Mouse (Mus musculus) liver, embryonic 15.5 days (tissue): Measurements from ENCODE around the gene Kif13a. TPM values are rescaled to one million over a fixed set of nuclear protein-coding genes. Genes with fewer than 3 reads are reported as not detected.

Experiments used
- ATAC-seq: fragments of 200-750 bp; cut with Nextera tagmentation; 2 replicates; pipeline ENCODE4 v1.8.0; 2017; ENCODE audit warnings: moderate number of reproducible peaks, mild to moderate bottlenecking, moderate library complexity; ENCODE audit not compliant: insufficient read depth
- H3K27ac ChIP-seq: fragments of 300-500 bp; sonication (generic); replicated peaks from 2 replicates; pipeline ENCODE4 v1.5.1; 2015; ENCODE audit warnings: mild to moderate bottlenecking, inconsistent platforms
- H3K27me3 ChIP-seq: fragments of 300-500 bp; sonication (generic); 2 replicates; pipeline ENCODE4 v1.6.1; 2015; ENCODE audit warnings: mild to moderate bottlenecking, inconsistent platforms
- H3K36me3 ChIP-seq: fragments of 300-500 bp; sonication (generic); replicated peaks from 2 replicates; pipeline ENCODE4 v1.6.1; 2015; ENCODE audit warnings: moderate library complexity, mild to moderate bottlenecking, inconsistent platforms
- H3K4me1 ChIP-seq: fragments of 300-500 bp; sonication (generic); replicated peaks from 2 replicates; pipeline ENCODE4 v1.6.1; 2015; ENCODE audit warnings: inconsistent platforms
- H3K4me2 ChIP-seq: fragments of 300-500 bp; sonication (generic); 2 replicates; pipeline ENCODE4 v1.6.1; 2015; ENCODE audit warnings: moderate library complexity, mild to moderate bottlenecking, inconsistent platforms
- H3K4me3 ChIP-seq: fragments of 300-500 bp; sonication (generic); replicated peaks from 2 replicates; pipeline ENCODE4 v1.5.1; 2015; ENCODE audit warnings: mild to moderate bottlenecking, inconsistent platforms
- H3K9ac ChIP-seq: fragments of 300-500 bp; sonication (generic); 2 replicates; pipeline ENCODE4 v1.6.1; 2015; ENCODE audit warnings: moderate library complexity, mild to moderate bottlenecking, inconsistent platforms
- H3K9me3 ChIP-seq: fragments of 300-500 bp; sonication (generic); replicated peaks from 2 replicates; pipeline ENCODE4 v1.6.1; 2016; ENCODE audit warnings: inconsistent platforms
- WGBS: fragments of 180-500 bp; shearing (Covaris S2); methylation state at CpG from one replicate; pipeline ENCODE4 v1.1.7; 2015; ENCODE audit warnings: mixed read lengths; ENCODE audit not compliant: insufficient replicate concordance; 5-methylcytosine and 5-hydroxymethylcytosine counted together
- polyA plus RNA-seq: library from polyadenylated mRNA; unstranded; fragments of >200 nt; fragmentation: Nextera tagmentation; extraction: Ambion mirVana; gene quantifications from 2 replicates; pipeline ENCODE4 v1.2.1, GENCODE M21; 2015

The Kif13a gene
- polyA plus RNA-seq, 1 experiment from 2014 or later = 4.1 TPM

GRCm38 (mm10) chr13:46727038-46727836 lies 202.4 kb downstream of the Kif13a start:
- WGBS = under 1% methylated on average over 82 of the region's 85 CpGs
- Histone ChIP-seq H3K36me3 (no peaks in the 10 kb centered on the region), H3K4me3 (peak overlapping the region; percentile 100), H3K27me3 (no peaks in the 10 kb centered on the region), H3K4me1 (peaks cover 32% of the 10 kb centered on the region), H3K9me3 (no peaks in the 10 kb centered on the region), H3K27ac (peak overlapping the region; percentile 99), H3K9ac (peak overlapping the region; percentile 97), H3K4me2 (peak overlapping the region; percentile 77)
- peak; percentile 68 for ATAC-seq

DNA sequence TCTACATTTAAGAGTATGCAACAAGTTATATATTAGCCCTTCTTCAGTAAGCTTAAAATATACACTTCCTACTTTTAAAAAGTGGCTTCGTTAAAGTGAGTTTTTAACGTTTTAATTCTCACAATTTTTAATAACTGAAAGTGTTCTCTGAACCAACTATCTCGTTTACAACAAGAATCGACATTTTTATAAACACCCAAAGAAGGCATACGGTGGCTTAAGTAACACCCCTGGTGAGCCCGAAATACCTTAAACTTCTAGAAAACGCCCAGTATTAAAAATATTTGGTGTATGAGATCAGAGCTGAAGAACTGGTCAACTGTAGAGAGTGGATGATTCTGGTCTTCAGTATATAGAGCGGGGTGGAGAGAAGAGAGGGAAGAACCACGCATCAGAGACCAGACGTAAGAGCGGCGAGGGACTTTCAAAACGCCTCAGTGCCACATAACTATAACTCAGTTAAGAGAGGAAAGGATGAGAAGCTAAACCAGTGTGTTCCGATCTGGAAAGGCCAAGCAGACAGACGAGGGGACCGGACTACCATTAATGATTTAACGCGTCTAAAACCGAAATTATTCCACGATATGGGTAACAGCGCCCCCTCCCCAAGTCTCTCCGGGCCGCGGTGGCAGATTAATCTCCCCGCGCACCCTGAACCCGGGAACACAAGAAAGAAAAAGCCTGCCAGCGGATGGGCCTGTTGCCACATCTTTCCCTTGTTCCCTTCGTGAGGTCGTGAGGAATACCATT lies 203.2 kb downstream of the Kif13a start:
- Histone ChIP-seq H3K9ac (peak overlapping the region; percentile 97), H3K36me3 (no peaks in the 10 kb centered on the region)
- WGBS = under 1% methylated on average over 30 of the region's 30 CpGs

DNA sequence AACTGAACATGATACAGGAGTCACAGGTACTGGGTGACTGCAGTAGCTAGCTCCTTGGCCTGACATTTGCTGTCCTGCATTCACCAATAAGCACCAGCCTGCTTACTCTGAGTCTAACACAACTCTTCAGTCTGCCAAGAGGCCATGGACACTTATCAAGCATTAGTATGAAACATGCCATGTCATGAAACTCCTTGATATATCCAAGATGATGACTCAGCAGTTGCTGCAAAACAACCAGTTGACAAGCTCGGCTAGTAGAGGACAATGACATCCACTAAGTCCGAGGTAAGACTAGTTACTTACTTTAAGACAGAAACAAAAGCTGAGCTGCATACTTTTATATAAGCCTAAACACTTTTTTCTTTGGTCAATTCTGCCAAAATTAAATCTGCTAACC lies 204.4 kb downstream of the Kif13a start:
- Histone ChIP-seq H3K4me3 (peak overlapping the region; percentile 100), H3K27ac (peak overlapping the region; percentile 92), H3K36me3 (no peaks in the 10 kb centered on the region), H3K9me3 (no peaks in the 10 kb centered on the region), H3K9ac (peak overlapping the region; percentile 50), H3K27me3 (no peaks in the 10 kb centered on the region), H3K4me2 (peak overlapping the region; percentile 72), H3K4me1 (peaks cover 48% of the 10 kb centered on the region)
- WGBS = 6% methylated on average over 2 of the region's 2 CpGs
- ATAC-seq = peak; percentile 38

More for the DNA sequence above, 203.2 kb downstream of the Kif13a start:
- no peak for ATAC-seq
- H3K27ac ChIP-seq = peak overlapping the region; percentile 99
- H3K4me1 ChIP-seq = peaks cover 39% of the 10 kb centered on the region
- H3K27me3 ChIP-seq = no peaks in the 10 kb centered on the region
- no peaks in the 10 kb centered on the region for H3K9me3 ChIP-seq
- H3K4me2 ChIP-seq = peak overlapping the region; percentile 77
- H3K4me3 ChIP-seq = peak overlapping the region; percentile 100

- peak overlapping the region; percentile 72 for H3K4me2 ChIP-seq
- peak overlapping the region; percentile 100 for H3K4me3 ChIP-seq
- H3K36me3 ChIP-seq = no peaks in the 10 kb centered on the region
- no peak for ATAC-seq
- no peaks in the 10 kb centered on the region for H3K9me3 ChIP-seq
- peak overlapping the region; percentile 50 for H3K9ac ChIP-seq
- peaks cover 56% of the 10 kb centered on the region for H3K4me1 ChIP-seq
- H3K27ac ChIP-seq = peak overlapping the region; percentile 92
- H3K27me3 ChIP-seq = no peaks in the 10 kb centered on the region
These were observed 205.3 kb downstream of the Kif13a start for GRCm38 (mm10) chr13:46724371-46724770.

GRCm38 (mm10) chr13:46721009-46721408 lies 208.7 kb downstream of the Kif13a start:
- Histone ChIP-seq H3K4me2 (no peak overlapping the region), H3K36me3 (peaks cover 10% of the 10 kb centered on the region), H3K9me3 (no peaks in the 10 kb centered on the region), H3K9ac (no peak overlapping the region), H3K27ac (no peak overlapping the region), H3K4me3 (no peak overlapping the region), H3K4me1 (peaks cover 61% of the 10 kb centered on the region), H3K27me3 (no peaks in the 10 kb centered on the region)
- ATAC-seq = no peak

- H3K36me3 ChIP-seq = peaks cover 26% of the 10 kb centered on the region
- 52% methylated on average over 5 of the region's 5 CpGs for WGBS
- H3K9me3 ChIP-seq = no peaks in the 10 kb centered on the region
- H3K27me3 ChIP-seq = no peaks in the 10 kb centered on the region
- no peak overlapping the region for H3K4me2 ChIP-seq
- no peak overlapping the region for H3K27ac ChIP-seq
- peaks cover 54% of the 10 kb centered on the region for H3K4me1 ChIP-seq
- no peak overlapping the region for H3K9ac ChIP-seq
- no peak overlapping the region for H3K4me3 ChIP-seq
- ATAC-seq = no peak
These were observed 210.7 kb downstream of the Kif13a start for GRCm38 (mm10) chr13:46718893-46719400.

DNA sequence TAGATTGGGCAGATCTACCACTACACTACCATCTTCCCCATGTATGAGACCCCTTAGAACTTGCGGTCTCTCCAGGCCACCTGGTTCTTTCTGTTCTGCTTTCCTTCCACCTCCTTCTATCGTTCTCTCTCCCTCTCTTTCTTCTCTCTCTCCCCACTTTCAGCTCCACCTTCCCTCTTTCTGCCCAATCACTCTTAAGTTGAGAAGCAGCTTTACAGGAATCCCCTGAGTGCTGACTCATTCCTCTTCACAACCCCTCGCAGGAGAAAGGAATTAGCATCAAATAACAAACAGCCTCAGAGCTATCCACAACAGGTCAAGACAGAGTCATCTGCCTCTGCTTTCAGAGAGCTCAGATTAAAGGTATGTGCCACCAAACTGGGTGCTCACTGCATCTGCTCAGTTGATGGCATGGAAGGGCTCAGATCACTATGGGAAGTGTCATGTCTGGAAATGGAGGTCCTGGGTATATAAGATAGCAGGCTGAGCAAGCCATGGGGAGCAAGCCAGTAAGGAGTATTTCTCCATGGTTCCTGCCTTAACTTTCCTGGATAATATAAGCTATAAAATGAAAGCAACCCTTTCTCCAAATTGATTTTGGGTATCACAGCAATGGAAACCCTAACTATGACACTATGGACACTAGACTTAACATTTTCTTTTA lies 213.6 kb downstream of the Kif13a start:
- 31% methylated on average over 3 of the region's 3 CpGs for WGBS
- H3K9me3 ChIP-seq = no peaks in the 10 kb centered on the region
- ATAC-seq = peak; percentile 47

DNA sequence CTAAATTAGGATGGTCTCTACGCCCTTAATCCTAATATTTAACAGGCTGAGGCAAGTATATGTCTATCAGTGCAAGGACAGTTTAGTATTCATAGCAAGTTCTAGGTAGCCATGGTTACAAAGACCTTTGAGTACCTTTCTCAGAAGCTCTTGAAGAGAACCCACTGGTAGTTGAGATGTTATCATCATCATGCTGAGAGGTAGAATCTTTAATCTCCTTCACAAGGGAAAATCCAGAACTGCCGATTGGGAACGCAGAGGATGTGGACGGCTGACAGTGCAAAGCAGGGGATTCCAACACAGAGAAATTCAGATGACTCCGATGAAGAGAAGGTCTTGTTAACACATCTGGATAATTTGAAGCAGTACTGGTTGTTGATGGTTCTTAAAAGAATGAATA lies 216.2 kb downstream of the Kif13a start:
- no peak for ATAC-seq
- WGBS = 90% methylated on average over 5 of the region's 5 CpGs

More for the DNA sequence above, 213.6 kb downstream of the Kif13a start:
- Histone ChIP-seq H3K27me3 (no peaks in the 10 kb centered on the region), H3K4me1 (peaks cover 34% of the 10 kb centered on the region), H3K36me3 (peaks cover 50% of the 10 kb centered on the region), H3K9ac (no peak overlapping the region), H3K27ac (peak overlapping the region; percentile 24), H3K4me2 (no peak overlapping the region), H3K4me3 (no peak overlapping the region)

DNA sequence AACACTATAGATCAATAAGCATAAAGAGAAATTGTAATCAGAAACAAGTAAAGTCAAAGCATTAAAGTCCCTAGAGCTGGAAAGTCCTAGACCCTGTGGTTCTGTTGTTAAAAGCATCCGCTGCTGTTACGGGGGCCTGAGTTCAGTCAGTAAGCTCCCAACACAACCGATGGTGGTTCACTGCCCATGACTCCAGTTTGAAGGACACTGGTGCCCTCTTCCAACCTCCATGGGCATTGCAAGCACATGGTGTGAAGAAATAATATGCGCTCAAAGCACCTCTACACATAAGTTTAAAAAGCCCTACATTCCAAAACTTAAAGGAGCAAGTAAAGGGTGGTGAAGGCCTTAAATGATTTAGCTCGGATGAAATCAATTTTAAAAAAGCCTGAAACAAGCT lies 226.5 kb downstream of the Kif13a start:
- H3K36me3 ChIP-seq = peaks cover 68% of the 10 kb centered on the region

More for the DNA sequence above, 216.2 kb downstream of the Kif13a start:
- no peak overlapping the region for H3K9ac ChIP-seq
- no peak overlapping the region for H3K4me3 ChIP-seq
- no peak overlapping the region for H3K27ac ChIP-seq
- peaks cover 16% of the 10 kb centered on the region for H3K4me1 ChIP-seq
- H3K9me3 ChIP-seq = no peaks in the 10 kb centered on the region
- no peak overlapping the region for H3K4me2 ChIP-seq
- no peaks in the 10 kb centered on the region for H3K27me3 ChIP-seq
- H3K36me3 ChIP-seq = peaks cover 73% of the 10 kb centered on the region

DNA sequence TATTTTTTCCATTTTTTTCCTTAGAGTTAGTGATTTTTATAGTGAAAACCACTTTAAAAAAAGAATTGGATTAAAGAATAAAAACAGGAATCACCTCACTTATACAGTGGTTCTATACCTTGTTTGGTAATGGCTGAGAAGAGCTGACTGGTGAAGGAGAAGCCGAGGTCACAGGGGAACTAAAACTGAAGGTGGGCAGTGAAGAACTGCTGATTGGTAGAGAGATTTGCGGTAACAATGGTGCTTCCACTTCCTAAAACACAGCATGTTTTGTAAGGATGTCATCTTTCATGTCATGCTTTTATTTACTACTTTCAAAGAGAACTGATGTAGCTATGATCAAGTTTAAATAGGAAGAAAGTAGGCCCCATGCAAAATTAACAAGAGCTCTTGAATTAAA lies 228.2 kb downstream of the Kif13a start:
- 71% methylated on average over 2 of the region's 2 CpGs for WGBS
- H3K27me3 ChIP-seq = no peaks in the 10 kb centered on the region
- no peak overlapping the region for H3K4me3 ChIP-seq
- no peak for ATAC-seq
- H3K27ac ChIP-seq = no peak overlapping the region
- no peaks in the 10 kb centered on the region for H3K4me1 ChIP-seq
- H3K4me2 ChIP-seq = no peak overlapping the region
- H3K9me3 ChIP-seq = no peaks in the 10 kb centered on the region
- no peak overlapping the region for H3K9ac ChIP-seq
- H3K36me3 ChIP-seq = peaks cover 68% of the 10 kb centered on the region

More for the DNA sequence above, 226.5 kb downstream of the Kif13a start:
- Histone ChIP-seq H3K4me1 (no peaks in the 10 kb centered on the region), H3K4me2 (no peak overlapping the region), H3K27me3 (no peaks in the 10 kb centered on the region), H3K4me3 (no peak overlapping the region), H3K9ac (no peak overlapping the region), H3K27ac (no peak overlapping the region), H3K9me3 (no peaks in the 10 kb centered on the region)
- ATAC-seq = no peak
- WGBS = 80% methylated on average over 5 of the region's 5 CpGs

DNA sequence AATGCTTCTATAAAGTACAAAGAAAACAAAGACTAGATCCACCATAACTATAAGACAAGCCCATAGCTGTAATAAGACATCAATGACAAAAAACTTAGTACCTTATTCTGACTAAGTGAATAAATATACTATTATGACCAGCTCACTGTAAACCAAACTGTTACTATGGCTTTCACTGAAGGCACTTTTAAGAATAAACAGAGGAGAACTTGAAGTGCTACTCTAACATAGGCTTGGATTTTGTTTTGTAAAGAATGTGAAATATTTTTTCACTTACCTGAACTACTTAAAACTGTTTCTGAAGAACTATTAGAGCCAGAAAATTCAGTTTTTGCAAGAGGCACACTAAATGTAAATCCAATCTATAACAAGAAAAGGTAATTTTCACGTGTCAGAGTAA lies 230.3 kb downstream of the Kif13a start:
- peaks cover 70% of the 10 kb centered on the region for H3K36me3 ChIP-seq
- WGBS = 85% methylated on average over 1 of the region's 1 CpGs
- H3K9me3 ChIP-seq = no peaks in the 10 kb centered on the region
- no peak overlapping the region for H3K4me2 ChIP-seq
- H3K9ac ChIP-seq = no peak overlapping the region
- no peaks in the 10 kb centered on the region for H3K4me1 ChIP-seq
- no peaks in the 10 kb centered on the region for H3K27me3 ChIP-seq
- no peak overlapping the region for H3K27ac ChIP-seq
- ATAC-seq = no peak
- no peak overlapping the region for H3K4me3 ChIP-seq
